Mouse (Mus musculus) heart, postnatal 0 days (tissue): ENCODE measurements around the gene Trappc3.

Source experiments
- CTCF ChIP-seq: IDR thresholded peaks from 2 replicates; pipeline ENCODE4 v1.5.1; 2016; ENCODE audit warnings: antibody characterized with exemption, control low read depth, low read depth
- EP300 ChIP-seq: IDR thresholded peaks from 2 replicates; pipeline ENCODE4 v1.6.1; 2016; ENCODE audit warnings: antibody characterized with exemption, low read depth

GRCm38 (mm10) chr4:126283582-126283981, 21.5 kb downstream of the Trappc3 start:
- TF ChIP-seq CTCF = no peak
- no peak for TF ChIP-seq EP300
